Mouse (Mus musculus) right cerebral cortex, postnatal 36 days (tissue): ENCODE data around the gene Bcl2l1.

Experiments used
- DNase-seq, 2 experiments: peaks; one replicate each; pipeline ENCODE4 v3.0.0; 2022; ENCODE audit warnings: low spot score in 2 of 2, mixed read lengths in 1 of 2

Bcl2l1 gene

GRCm38 (mm10) chr2:152831019-152831878, at the start of gene Bcl2l1:
Gene Bcl2l1, minus strand, starts transcription at chr2:152831728.
- DNase-seq: peak; percentile 97

- no peak for DNase-seq
Observed at GRCm38 (mm10) chr2:152880898-152881297, 49.4 kb upstream of the Bcl2l1 start.

- no peak for DNase-seq
Observed at GRCm38 (mm10) chr2:152878239-152878638, 46.7 kb upstream of the Bcl2l1 start.

GRCm38 (mm10) chr2:152863346-152863745, 31.8 kb upstream of the Bcl2l1 start:
- no peak for DNase-seq

- DNase-seq: no peak
Observed at GRCm38 (mm10) chr2:152862638-152863037, 31.1 kb upstream of the Bcl2l1 start.

GRCm38 (mm10) chr2:152861891-152862290, 30.4 kb upstream of the Bcl2l1 start:
- no peak for DNase-seq

- no peak for DNase-seq
Observed at GRCm38 (mm10) chr2:152859501-152859900, 28.0 kb upstream of the Bcl2l1 start.

GRCm38 (mm10) chr2:152848466-152848865, 16.9 kb upstream of the Bcl2l1 start:
- no peak for DNase-seq

- peak; percentile 96 to 98 for DNase-seq
Observed at GRCm38 (mm10) chr2:152847815-152848302, 16.3 kb upstream of the Bcl2l1 start, which contains the start of gene Tpx2. Gene Tpx2, plus strand, starts transcription at chr2:152847964.

GRCm38 (mm10) chr2:152847057-152847814, 15.7 kb upstream of the Bcl2l1 start:
- DNase-seq: no peak

GRCm38 (mm10) chr2:152842741-152843140, 11.2 kb upstream of the Bcl2l1 start:
- no peak for DNase-seq

GRCm38 (mm10) chr2:152839256-152839655, 7.7 kb upstream of the Bcl2l1 start:
- DNase-seq: no peak

GRCm38 (mm10) chr2:152830021-152830921, 1.3 kb downstream of the Bcl2l1 start:
- peak; percentile 80 to 85 for DNase-seq

GRCm38 (mm10) chr2:152829367-152829881, 2.1 kb downstream of the Bcl2l1 start:
- no peak for DNase-seq

- DNase-seq: no peak
Observed at GRCm38 (mm10) chr2:152828532-152828931, 3.0 kb downstream of the Bcl2l1 start.

- no peak for DNase-seq
Observed at GRCm38 (mm10) chr2:152828011-152828370, 3.5 kb downstream of the Bcl2l1 start.

- no peak for DNase-seq
Observed at GRCm38 (mm10) chr2:152827321-152828010, 4.1 kb downstream of the Bcl2l1 start.

GRCm38 (mm10) chr2:152826481-152826880, 5.0 kb downstream of the Bcl2l1 start:
- DNase-seq: no peak

- DNase-seq: no peak
Observed at GRCm38 (mm10) chr2:152825713-152826112, 5.8 kb downstream of the Bcl2l1 start.

GRCm38 (mm10) chr2:152825168-152825697, 6.3 kb downstream of the Bcl2l1 start:
- DNase-seq: no peak
